Comparison of ENCODE assay signal across 12 mouse cellular contexts in genomic region chr11:114793868-114794545, GRCm38 (mm10). TPM values are rescaled to one million over a fixed set of nuclear protein-coding genes. Genes with fewer than 3 reads are reported as not detected.
DNase-seq lines count a peak whose midpoint lies in the region; ATAC-seq lines count a peak whose summit lies in the region.
"Had no signal": no experiment of that assay in that cellular context is flagged by ENCODE, and none has a peak within 500 bp of the region (broad histone marks: within the 10 kb centered on the region; RNA-seq: fewer than 3 reads in every experiment).

No protein-coding gene starts in this region.

- H3K27ac ChIP-seq in forebrain, embryonic 13.5 days: peak overlapping the region; percentile 99
- peak overlapping the region; percentile 100 for H3K27ac ChIP-seq in midbrain, embryonic 12.5 days (replicated peaks)
- H3K27ac ChIP-seq: limb, embryonic 15.5 days had no signal

- H3K27me3 ChIP-seq in forebrain, embryonic 13.5 days: peaks cover 31% of the 10 kb centered on the region
- H3K27me3 ChIP-seq in midbrain, embryonic 12.5 days: peaks cover 53% of the 10 kb centered on the region

- no peaks in the 10 kb centered on the region for H3K9me3 ChIP-seq in forebrain, embryonic 13.5 days (replicated peaks)
- H3K9me3 ChIP-seq in midbrain, embryonic 12.5 days: no peaks in the 10 kb centered on the region
- H3K9me3 ChIP-seq: limb, embryonic 15.5 days had no signal

- 55% methylated on average over 19 of the region's 19 CpGs for WGBS in forebrain, embryonic 13.5 days
- WGBS in midbrain, embryonic 12.5 days: 58% methylated on average over 19 of the region's 19 CpGs

- H3K4me2 ChIP-seq in forebrain, embryonic 13.5 days: peak overlapping the region; percentile 85
- peak overlapping the region; percentile 90 for H3K4me2 ChIP-seq in midbrain, embryonic 12.5 days (replicated peaks)
- H3K4me2 ChIP-seq: limb, embryonic 15.5 days had no signal

- peak overlapping the region; percentile 64 for H3K9ac ChIP-seq in forebrain, embryonic 13.5 days
- H3K9ac ChIP-seq in midbrain, embryonic 12.5 days (replicated peaks): peak overlapping the region; percentile 68
- H3K9ac ChIP-seq: limb, embryonic 15.5 days had no signal

- no peak for ATAC-seq in forebrain, embryonic 13.5 days
- ATAC-seq in midbrain, embryonic 12.5 days (ENCODE audit: low FRiP score, low read depth): no peak
- no peak for ATAC-seq in megakaryocyte progenitor cell, adult 5-6 weeks (replicated peaks; ENCODE audit: poor library complexity)
- ATAC-seq: activated CD4-positive, CD25-positive, alpha-beta regulatory T cell, adult 4 months had no signal

- H3K4me1 ChIP-seq in forebrain, embryonic 13.5 days: peaks cover 70% of the 10 kb centered on the region
- H3K4me1 ChIP-seq in midbrain, embryonic 12.5 days: peaks cover 75% of the 10 kb centered on the region

- peak overlapping the region; percentile 53 for H3K4me3 ChIP-seq in forebrain, embryonic 13.5 days
- H3K4me3 ChIP-seq in midbrain, embryonic 12.5 days: peak overlapping the region; percentile 48
- H3K4me3 ChIP-seq: limb, embryonic 15.5 days had no signal

- H3K36me3 ChIP-seq in forebrain, embryonic 13.5 days (ENCODE audit: poor library complexity, severe bottlenecking): no peaks in the 10 kb centered on the region
- H3K36me3 ChIP-seq in midbrain, embryonic 12.5 days: 0 out of 2 replicates have a peak, but pooled peaks cover 4% of the 10 kb centered on the region
- H3K36me3 ChIP-seq: limb, embryonic 15.5 days had no signal

- DNase-seq in retina, postnatal 1 day: peak; percentile 56
- DNase-seq in retina, embryonic 14.5 days (ENCODE audit: low spot score): no peak
- DNase-seq in lung, postnatal 36 days: no peak
- no peak for DNase-seq in frontal cortex, postnatal 36 days (ENCODE audit: low spot score in 2 of 2)
- DNase-seq: layer of hippocampus, adult 9-11 months had no signal

RNA-seq across cellular contexts. Expression of gene Btbd17, which starts 1.7 kb away (rescaled TPM):
- 25.8 and 27.1 TPM in 2 replicates for polyA plus RNA-seq in forebrain, embryonic 13.5 days (2015; fragmentation: Nextera tagmentation; extraction: Ambion mirVana)
- 61.0 and 68.5 TPM in 2 replicates for polyA plus RNA-seq in midbrain, embryonic 12.5 days (2016; fragmentation: Nextera tagmentation; extraction: Ambion mirVana)
- not detected in 2 replicates for total RNA-seq in megakaryocyte progenitor cell, adult 5-6 weeks (2015)
- total RNA-seq in megakaryocyte progenitor cell, adult 5-6 weeks (2017): not detected in 2 replicates
- polyA plus RNA-seq: activated CD4-positive, CD25-positive, alpha-beta regulatory T cell, adult 4 months had no signal

RNA-seq across cellular contexts. Expression of gene Gpr142, which starts 4.7 kb away (rescaled TPM):
- not detected in 2 replicates for polyA plus RNA-seq in forebrain, embryonic 13.5 days (2015; fragmentation: Nextera tagmentation; extraction: Ambion mirVana)
- not detected in 2 replicates for polyA plus RNA-seq in midbrain, embryonic 12.5 days (2016; fragmentation: Nextera tagmentation; extraction: Ambion mirVana)
- total RNA-seq in megakaryocyte progenitor cell, adult 5-6 weeks (2015): not detected in 2 replicates
- total RNA-seq in megakaryocyte progenitor cell, adult 5-6 weeks (2017): not detected in 2 replicates
- total RNA-seq: gastrocnemius, postnatal 4 days had no signal
- polyA plus RNA-seq: activated CD4-positive, CD25-positive, alpha-beta regulatory T cell, adult 4 months; limb, embryonic 15.5 days; testis, adult 2 months had no signal

RNA-seq across cellular contexts. Expression of gene Kif19a, which starts 28.8 kb away (rescaled TPM):
- polyA plus RNA-seq in forebrain, embryonic 13.5 days (2015; fragmentation: Nextera tagmentation; extraction: Ambion mirVana): 0.36 and 1.3 TPM in 2 replicates
- 0.45 and 0.73 TPM in 2 replicates for polyA plus RNA-seq in midbrain, embryonic 12.5 days (2016; fragmentation: Nextera tagmentation; extraction: Ambion mirVana)
- not detected in 2 replicates for total RNA-seq in megakaryocyte progenitor cell, adult 5-6 weeks (2015)
- not detected in 2 replicates for total RNA-seq in megakaryocyte progenitor cell, adult 5-6 weeks (2017)

RNA-seq across cellular contexts. Expression of gene Gprc5c, which starts 56.9 kb away (rescaled TPM):
- 4.6 and 5.0 TPM in 2 replicates for polyA plus RNA-seq in forebrain, embryonic 13.5 days (2015; fragmentation: Nextera tagmentation; extraction: Ambion mirVana)
- polyA plus RNA-seq in midbrain, embryonic 12.5 days (2016; fragmentation: Nextera tagmentation; extraction: Ambion mirVana): 10.4 and 16.8 TPM in 2 replicates
- not detected in 2 replicates for total RNA-seq in megakaryocyte progenitor cell, adult 5-6 weeks (2015)
- total RNA-seq in megakaryocyte progenitor cell, adult 5-6 weeks (2017): 0.67 TPM in 1 of 2 replicates, not detected in the other
